Mouse (Mus musculus): ENCODE results near the gene Elavl3. TPM values are rescaled to one million over a fixed set of nuclear protein-coding genes. Genes with fewer than 3 reads are reported as not detected.
"Not testable (repeated sequence)": the region's sequence is repeated elsewhere in the genome, so short reads cannot be mapped to it uniquely, and the experiment has no call there.

Gene Elavl3
- polyA plus RNA-seq, 1 experiment from 2014 or later: 0.29 TPM

DNA sequence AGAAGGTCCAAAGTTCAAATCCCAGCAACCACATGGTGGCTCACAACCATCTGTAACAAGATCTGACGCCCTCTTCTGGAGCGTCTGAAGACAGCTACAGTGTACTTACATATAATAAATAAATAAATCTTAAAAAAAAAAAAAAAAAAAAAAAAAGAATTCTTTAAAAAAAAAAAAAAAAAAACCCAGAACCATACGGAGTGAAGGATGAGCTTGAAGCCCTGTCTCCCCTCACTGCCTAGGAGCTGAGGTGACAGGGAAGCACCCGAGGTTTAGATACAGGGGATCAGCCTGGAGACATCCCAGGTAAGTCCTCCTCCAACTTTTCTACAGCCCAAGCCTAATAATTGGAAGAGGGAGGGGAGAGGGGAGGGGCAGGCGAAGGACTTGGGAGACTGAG, 24.0 kb upstream of the Elavl3 start:
- not testable (repeated sequence) for DNase-seq (ENCODE audit: low spot score); H3K9me3 ChIP-seq; H3K27me3 ChIP-seq (ENCODE audit: insufficient read depth, poor library complexity, severe bottlenecking); H3K4me1 ChIP-seq; H3K27ac ChIP-seq; H3K4me3 ChIP-seq
- peaks cover 63% of the 10 kb centered on the region for H3K36me3 ChIP-seq
- WGBS: 82% methylated on average over 5 of the region's 5 CpGs

GRCm38 (mm10) chr9:22072276-22072675, 20.5 kb upstream of the Elavl3 start:
- peaks cover 15% of the 10 kb centered on the region for H3K4me1 ChIP-seq
- DNase-seq (ENCODE audit: low spot score): no peak
- H3K27ac ChIP-seq: no peak overlapping the region
- H3K36me3 ChIP-seq: peaks cover 51% of the 10 kb centered on the region
- no peak overlapping the region for H3K4me3 ChIP-seq
- H3K9me3 ChIP-seq: no peaks in the 10 kb centered on the region
- WGBS: 92% methylated on average over 4 of the region's 4 CpGs
- H3K27me3 ChIP-seq (ENCODE audit: insufficient read depth, poor library complexity, severe bottlenecking): no peaks in the 10 kb centered on the region

GRCm38 (mm10) chr9:22070791-22071573, 19.2 kb upstream of the Elavl3 start, which contains the start of the genes Gm49318 and Zfp653:
Gm49318 (minus strand) TSS chr9:22071259.
Zfp653 (minus strand) TSS chr9:22071376.
- H3K36me3 ChIP-seq: peaks cover 50% of the 10 kb centered on the region

GRCm38 (mm10) chr9:22069881-22070553, 18.2 kb upstream of the Elavl3 start:
- DNase-seq (ENCODE audit: low spot score): no peak
- H3K27ac ChIP-seq: peak overlapping the region; percentile 98
- peaks cover 15% of the 10 kb centered on the region for H3K4me1 ChIP-seq
- WGBS: 65% methylated on average over 4 of the region's 4 CpGs
- peaks cover 55% of the 10 kb centered on the region for H3K36me3 ChIP-seq
- no peaks in the 10 kb centered on the region for H3K27me3 ChIP-seq (ENCODE audit: insufficient read depth, poor library complexity, severe bottlenecking)
- peak overlapping the region; percentile 83 for H3K4me3 ChIP-seq
- H3K9me3 ChIP-seq: no peaks in the 10 kb centered on the region

More at GRCm38 (mm10) chr9:22070791-22071573, 19.2 kb upstream of the Elavl3 start, which contains the start of the genes Gm49318 and Zfp653:
- DNase-seq (ENCODE audit: low spot score): peak; percentile 99
- Histone ChIP-seq H3K27me3 (ENCODE audit: insufficient read depth, poor library complexity, severe bottlenecking) (no peaks in the 10 kb centered on the region), H3K4me3 (peak within 1 kb of the TSS; percentile 83), H3K4me1 (peaks cover 15% of the 10 kb centered on the region), H3K9me3 (no peaks in the 10 kb centered on the region), H3K27ac (peak within 1 kb of the TSS; percentile 98)
- under 1% methylated on average over 83 of the region's 87 CpGs for WGBS

DNA sequence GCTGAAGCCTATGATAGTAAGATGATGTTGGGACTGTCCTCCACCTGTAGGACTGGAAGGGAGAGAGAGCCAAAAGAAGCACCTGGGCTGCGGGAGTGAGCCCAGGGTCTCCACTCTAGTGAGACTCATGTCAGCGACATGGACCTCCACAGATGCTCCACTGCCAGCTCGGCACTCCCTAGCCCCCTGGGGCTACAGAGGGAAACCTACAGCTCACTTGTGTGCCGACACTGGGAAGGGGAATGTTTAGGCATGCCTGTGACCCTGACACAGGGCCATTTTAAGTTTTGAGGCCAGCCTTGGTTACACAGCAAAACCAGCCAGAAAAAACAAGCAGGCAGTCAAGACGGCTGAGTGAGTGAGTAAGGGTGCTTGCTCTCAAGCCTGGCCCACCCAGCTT, 15.4 kb upstream of the Elavl3 start:
- WGBS: 81% methylated on average over 5 of the region's 5 CpGs
- no peaks in the 10 kb centered on the region for H3K9me3 ChIP-seq
- no peak overlapping the region for H3K4me3 ChIP-seq
- no peak overlapping the region for H3K27ac ChIP-seq
- H3K36me3 ChIP-seq: peaks cover 53% of the 10 kb centered on the region
- no peak for DNase-seq (ENCODE audit: low spot score)
- H3K27me3 ChIP-seq (ENCODE audit: insufficient read depth, poor library complexity, severe bottlenecking): no peaks in the 10 kb centered on the region
- H3K4me1 ChIP-seq: peaks cover 12% of the 10 kb centered on the region

GRCm38 (mm10) chr9:22066433-22066832, 14.6 kb upstream of the Elavl3 start:
- Histone ChIP-seq H3K4me3 (no peak overlapping the region), H3K36me3 (peaks cover 55% of the 10 kb centered on the region), H3K4me1 (peaks cover 10% of the 10 kb centered on the region), H3K27ac (no peak overlapping the region), H3K9me3 (no peaks in the 10 kb centered on the region), H3K27me3 (ENCODE audit: insufficient read depth, poor library complexity, severe bottlenecking) (no peaks in the 10 kb centered on the region)
- 78% methylated on average over 3 of the region's 3 CpGs for WGBS
- no peak for DNase-seq (ENCODE audit: low spot score)

DNA sequence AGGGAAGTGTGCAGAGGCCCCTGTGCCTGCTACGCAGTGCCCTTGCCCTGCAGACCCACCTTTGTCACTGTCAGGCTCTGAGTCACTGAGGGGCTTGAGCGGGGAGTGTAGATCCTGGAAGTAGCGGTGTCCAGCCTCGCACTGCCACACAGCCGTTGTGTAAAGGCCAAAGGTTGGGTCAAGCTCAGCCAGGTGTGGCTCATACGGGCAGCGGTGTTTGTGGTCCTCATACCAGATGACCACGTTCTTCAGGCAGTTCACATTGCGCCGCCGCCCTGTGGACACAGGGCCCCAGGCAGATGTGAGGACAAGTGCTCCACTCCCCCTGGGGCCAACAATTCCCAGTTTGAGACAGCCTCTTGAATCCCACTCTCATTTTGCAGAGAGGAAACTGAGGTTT, 13.8 kb upstream of the Elavl3 start:
- DNase-seq (ENCODE audit: low spot score): no peak
- no peaks in the 10 kb centered on the region for H3K9me3 ChIP-seq
- H3K4me3 ChIP-seq: no peak overlapping the region
- H3K4me1 ChIP-seq: peaks cover 9% of the 10 kb centered on the region
- peaks cover 62% of the 10 kb centered on the region for H3K36me3 ChIP-seq
- 94% methylated on average over 11 of the region's 11 CpGs for WGBS
- H3K27ac ChIP-seq: no peak overlapping the region
- H3K27me3 ChIP-seq (ENCODE audit: insufficient read depth, poor library complexity, severe bottlenecking): no peaks in the 10 kb centered on the region

DNA sequence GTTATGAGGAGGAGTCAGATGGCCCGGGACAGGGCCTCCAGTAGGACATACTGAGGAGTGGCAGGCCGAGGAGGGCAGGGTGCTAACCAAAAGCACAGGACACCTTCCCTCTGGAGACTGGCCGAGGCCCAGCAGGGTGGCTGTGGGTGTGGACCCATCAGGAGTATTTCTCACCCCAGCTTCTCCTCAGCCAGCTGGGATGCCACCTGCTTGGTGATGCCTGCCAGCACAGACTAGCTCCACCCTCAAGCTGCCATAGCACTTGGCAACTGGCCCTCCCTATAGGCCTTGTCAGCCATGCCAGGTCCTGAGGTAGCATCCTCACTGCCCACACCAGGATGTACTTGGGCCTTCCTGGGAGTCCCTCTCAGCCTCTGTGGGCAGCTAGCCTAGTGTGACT, 12.5 kb upstream of the Elavl3 start:
- Histone ChIP-seq H3K4me1 (no peaks in the 10 kb centered on the region), H3K4me3 (no peak overlapping the region), H3K9me3 (no peaks in the 10 kb centered on the region), H3K27me3 (ENCODE audit: insufficient read depth, poor library complexity, severe bottlenecking) (no peaks in the 10 kb centered on the region), H3K36me3 (peaks cover 71% of the 10 kb centered on the region), H3K27ac (no peak overlapping the region)
- 92% methylated on average over 3 of the region's 3 CpGs for WGBS
- DNase-seq (ENCODE audit: low spot score): no peak

DNA sequence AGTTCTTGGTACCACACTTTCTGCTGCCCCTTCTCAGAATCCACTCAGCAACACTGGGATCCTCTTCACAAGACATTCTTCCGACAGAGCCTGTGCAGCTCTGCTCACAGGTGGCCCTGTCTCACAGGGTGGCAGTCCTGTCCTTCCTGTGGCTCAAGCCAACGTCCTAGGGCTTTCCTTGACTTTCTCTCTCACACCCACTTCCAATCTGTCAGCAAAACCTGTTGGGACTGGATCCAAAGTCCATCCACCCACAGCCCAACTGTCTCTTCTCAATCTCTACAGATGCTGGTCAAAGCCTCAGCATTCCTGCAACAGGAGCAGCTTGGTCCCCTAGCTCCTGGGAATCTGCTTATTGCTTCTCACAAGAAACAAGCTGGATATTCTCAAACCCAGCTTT, 9.5 kb upstream of the Elavl3 start:
- Histone ChIP-seq H3K36me3 (peaks cover 79% of the 10 kb centered on the region), H3K4me1 (no peaks in the 10 kb centered on the region), H3K4me3 (no peak overlapping the region), H3K9me3 (no peaks in the 10 kb centered on the region), H3K27ac (no peak overlapping the region), H3K27me3 (ENCODE audit: insufficient read depth, poor library complexity, severe bottlenecking) (peaks cover 4% of the 10 kb centered on the region; the same call in 1 of the 2 replicates)
- WGBS: 84% methylated on average over 2 of the region's 2 CpGs
- no peak for DNase-seq (ENCODE audit: low spot score)

GRCm38 (mm10) chr9:22058011-22058424, 6.2 kb upstream of the Elavl3 start:
- peaks cover 10% of the 10 kb centered on the region for H3K4me1 ChIP-seq
- no peak overlapping the region for H3K4me3 ChIP-seq
- no peak overlapping the region for H3K27ac ChIP-seq
- H3K9me3 ChIP-seq: no peaks in the 10 kb centered on the region
- H3K36me3 ChIP-seq: peaks cover 52% of the 10 kb centered on the region
- peaks cover 36% of the 10 kb centered on the region for H3K27me3 ChIP-seq (ENCODE audit: insufficient read depth, poor library complexity, severe bottlenecking)
- no peak for DNase-seq (ENCODE audit: low spot score)
- 83% methylated on average over 9 of the region's 9 CpGs for WGBS

GRCm38 (mm10) chr9:22057031-22057517, 5.3 kb upstream of the Elavl3 start:
- Histone ChIP-seq H3K36me3 (peaks cover 43% of the 10 kb centered on the region), H3K4me1 (peaks cover 10% of the 10 kb centered on the region), H3K27me3 (ENCODE audit: insufficient read depth, poor library complexity, severe bottlenecking) (peaks cover 45% of the 10 kb centered on the region), H3K27ac (no peak overlapping the region), H3K9me3 (no peaks in the 10 kb centered on the region), H3K4me3 (no peak overlapping the region)
- DNase-seq (ENCODE audit: low spot score): no peak
- 85% methylated on average over 9 of the region's 9 CpGs for WGBS

GRCm38 (mm10) chr9:22056303-22056910, 4.6 kb upstream of the Elavl3 start:
- H3K4me3 ChIP-seq: no peak overlapping the region
- peaks cover 40% of the 10 kb centered on the region for H3K36me3 ChIP-seq
- H3K27ac ChIP-seq: no peak overlapping the region
- WGBS: 72% methylated on average over 9 of the region's 9 CpGs
- H3K9me3 ChIP-seq: no peaks in the 10 kb centered on the region
- DNase-seq (ENCODE audit: low spot score): no peak
- peaks cover 52% of the 10 kb centered on the region for H3K27me3 ChIP-seq (ENCODE audit: insufficient read depth, poor library complexity, severe bottlenecking)
- peaks cover 16% of the 10 kb centered on the region for H3K4me1 ChIP-seq

DNA sequence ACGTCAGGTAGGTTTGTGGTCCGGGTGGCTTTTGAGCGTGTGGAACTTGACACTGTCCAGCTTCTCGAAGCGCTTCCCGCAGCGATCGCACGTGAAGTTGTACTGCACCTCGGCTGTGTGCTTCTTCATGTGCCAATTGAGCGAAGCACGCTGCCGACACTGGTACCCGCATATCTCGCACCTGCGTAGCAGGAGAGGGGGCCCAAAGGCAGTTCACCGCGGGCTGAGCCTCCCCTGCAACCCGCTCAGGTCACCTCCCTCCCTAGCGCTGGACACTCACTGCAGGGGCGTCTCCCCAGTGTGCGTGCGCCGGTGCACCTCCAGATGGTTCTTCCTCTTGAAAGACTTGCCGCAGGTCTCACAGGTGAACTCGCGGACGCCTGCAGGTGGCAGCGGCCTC, 3.9 kb upstream of the Elavl3 start:
- H3K4me3 ChIP-seq: no peak overlapping the region
- no peak for DNase-seq (ENCODE audit: low spot score)
- H3K36me3 ChIP-seq: peaks cover 34% of the 10 kb centered on the region
- peaks cover 59% of the 10 kb centered on the region for H3K27me3 ChIP-seq (ENCODE audit: insufficient read depth, poor library complexity, severe bottlenecking)
- WGBS: 32% methylated on average over 29 of the region's 29 CpGs
- no peak overlapping the region for H3K27ac ChIP-seq
- no peaks in the 10 kb centered on the region for H3K9me3 ChIP-seq
- H3K4me1 ChIP-seq: peaks cover 23% of the 10 kb centered on the region
